Mouse (Mus musculus): ENCODE data around the gene Tmed8. TPM values are rescaled to one million over a fixed set of nuclear protein-coding genes. Genes with fewer than 3 reads are reported as not detected.
"Not testable (repeated sequence)": the region's sequence is repeated elsewhere in the genome, so short reads cannot be mapped to it uniquely, and the experiment has no call there.

Tmed8 gene
- polyA plus RNA-seq, 1 experiment, result 13.4 TPM

- H3K9ac ChIP-seq (ENCODE audit: low read depth, poor library complexity, severe bottlenecking), result peak overlapping the region; percentile 60
- no peak for TF ChIP-seq POLR2A (IDR thresholded peaks at IDR 0.05; ENCODE audit: insufficient read depth, low read length)
- no peak for TF ChIP-seq CTCF (IDR thresholded peaks at IDR 0.05; ENCODE audit: low read depth, low read length)
- 0 out of 2 replicates have a peak, but pooled peaks have one; percentile 29 for TF ChIP-seq EP300 (IDR thresholded peaks at IDR 0.05; ENCODE audit: insufficient read depth, low read depth, low read length)
- peak overlapping the region; percentile 79 for H3K27ac ChIP-seq (ENCODE audit: insufficient read depth, low read length)
Observed at GRCm38 (mm10) chr12:87224950-87225349, 24.7 kb upstream of the Tmed8 start.

GRCm38 (mm10) chr12:87219362-87219761 is 19.1 kb upstream of the Tmed8 start:
- TF ChIP-seq CTCF (IDR thresholded peaks at IDR 0.05; ENCODE audit: low read depth, low read length), result no peak
- TF ChIP-seq POLR2A (IDR thresholded peaks at IDR 0.05; ENCODE audit: insufficient read depth, low read length), result no peak
- no peak for TF ChIP-seq EP300 (IDR thresholded peaks at IDR 0.05; ENCODE audit: insufficient read depth, low read depth, low read length)
- H3K36me3 ChIP-seq (ENCODE audit: control insufficient read depth, insufficient read depth, low read length, poor library complexity, severe bottlenecking), result peaks cover 3% of the 10 kb centered on the region; the same call in 1 of the 2 replicates
- H3K4me1 ChIP-seq (ENCODE audit: control insufficient read depth, insufficient read depth, low read length), result no peaks in the 10 kb centered on the region
- no peak overlapping the region for H3K9ac ChIP-seq (ENCODE audit: low read depth, poor library complexity, severe bottlenecking)
- no peaks in the 10 kb centered on the region for H3K9me3 ChIP-seq (replicated peaks; ENCODE audit: control insufficient read depth, insufficient read depth, low read length, poor library complexity, severe bottlenecking)
- H3K27me3 ChIP-seq (ENCODE audit: control insufficient read depth, insufficient read depth, low read length, poor library complexity, severe bottlenecking), result no peaks in the 10 kb centered on the region
- H3K4me3 ChIP-seq (ENCODE audit: low read depth, low read length), result no peak overlapping the region
- H3K27ac ChIP-seq (ENCODE audit: insufficient read depth, low read length), result no peak overlapping the region

More at GRCm38 (mm10) chr12:87224950-87225349, 24.7 kb upstream of the Tmed8 start:
- peak overlapping the region; percentile 80 for H3K4me3 ChIP-seq (ENCODE audit: low read depth, low read length)
- no peaks in the 10 kb centered on the region for H3K27me3 ChIP-seq (ENCODE audit: control insufficient read depth, insufficient read depth, low read length, poor library complexity, severe bottlenecking)
- no peaks in the 10 kb centered on the region for H3K9me3 ChIP-seq (replicated peaks; ENCODE audit: control insufficient read depth, insufficient read depth, low read length, poor library complexity, severe bottlenecking)
- H3K36me3 ChIP-seq (ENCODE audit: control insufficient read depth, insufficient read depth, low read length, poor library complexity, severe bottlenecking), result peaks cover 3% of the 10 kb centered on the region; the same call in 1 of the 2 replicates
- H3K4me1 ChIP-seq (ENCODE audit: control insufficient read depth, insufficient read depth, low read length), result peaks cover 3% of the 10 kb centered on the region

- Histone ChIP-seq H3K27ac (ENCODE audit: insufficient read depth, low read length) (no peak overlapping the region), H3K4me3 (ENCODE audit: low read depth, low read length) (no peak overlapping the region), H3K27me3 (ENCODE audit: control insufficient read depth, insufficient read depth, low read length, poor library complexity, severe bottlenecking) (no peaks in the 10 kb centered on the region), H3K9ac (ENCODE audit: low read depth, poor library complexity, severe bottlenecking) (no peak overlapping the region), H3K4me1 (ENCODE audit: control insufficient read depth, insufficient read depth, low read length) (no peaks in the 10 kb centered on the region), H3K9me3 (replicated peaks; ENCODE audit: control insufficient read depth, insufficient read depth, low read length, poor library complexity, severe bottlenecking) (no peaks in the 10 kb centered on the region), H3K36me3 (ENCODE audit: control insufficient read depth, insufficient read depth, low read length, poor library complexity, severe bottlenecking) (peaks cover 3% of the 10 kb centered on the region; the same call in 1 of the 2 replicates)
- TF ChIP-seq POLR2A (IDR thresholded peaks at IDR 0.05; ENCODE audit: insufficient read depth, low read length), result no peak
- no peak for TF ChIP-seq CTCF (IDR thresholded peaks at IDR 0.05; ENCODE audit: low read depth, low read length)
- no peak for TF ChIP-seq EP300 (IDR thresholded peaks at IDR 0.05; ENCODE audit: insufficient read depth, low read depth, low read length)
Observed at GRCm38 (mm10) chr12:87217596-87217995, 17.3 kb upstream of the Tmed8 start.

DNA sequence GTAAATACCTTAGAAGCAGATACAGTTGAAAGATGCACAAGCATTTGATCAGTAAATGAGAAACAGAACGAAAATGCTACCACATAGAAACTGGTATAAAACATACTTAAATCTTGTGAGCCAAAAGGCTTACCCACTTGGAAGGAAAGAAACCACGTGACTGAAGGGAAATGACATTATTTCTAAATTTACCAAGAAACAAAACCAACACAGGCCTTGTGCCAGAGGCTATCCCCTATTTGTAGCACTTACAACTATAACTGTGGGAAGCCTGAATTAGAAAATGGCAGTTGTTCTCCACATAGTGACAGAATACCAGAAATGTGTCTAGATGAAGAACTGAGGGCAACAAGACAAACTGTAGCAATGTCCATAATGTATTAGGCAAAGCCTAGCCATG is 15.8 kb upstream of the Tmed8 start:
- Histone ChIP-seq H3K9ac (ENCODE audit: low read depth, poor library complexity, severe bottlenecking) (no peak overlapping the region), H3K36me3 (ENCODE audit: control insufficient read depth, insufficient read depth, low read length, poor library complexity, severe bottlenecking) (peaks cover 3% of the 10 kb centered on the region; the same call in 1 of the 2 replicates), H3K4me1 (ENCODE audit: control insufficient read depth, insufficient read depth, low read length) (no peaks in the 10 kb centered on the region), H3K27ac (ENCODE audit: insufficient read depth, low read length) (no peak overlapping the region), H3K4me3 (ENCODE audit: low read depth, low read length) (no peak overlapping the region), H3K27me3 (ENCODE audit: control insufficient read depth, insufficient read depth, low read length, poor library complexity, severe bottlenecking) (no peaks in the 10 kb centered on the region), H3K9me3 (replicated peaks; ENCODE audit: control insufficient read depth, insufficient read depth, low read length, poor library complexity, severe bottlenecking) (no peaks in the 10 kb centered on the region)
- no peak for TF ChIP-seq EP300 (IDR thresholded peaks at IDR 0.05; ENCODE audit: insufficient read depth, low read depth, low read length)
- no peak for TF ChIP-seq POLR2A (IDR thresholded peaks at IDR 0.05; ENCODE audit: insufficient read depth, low read length)
- TF ChIP-seq CTCF (IDR thresholded peaks at IDR 0.05; ENCODE audit: low read depth, low read length), result no peak

GRCm38 (mm10) chr12:87212844-87213606 is 12.8 kb upstream of the Tmed8 start:
- Histone ChIP-seq H3K27ac (ENCODE audit: insufficient read depth, low read length) (no peak overlapping the region), H3K4me3 (ENCODE audit: low read depth, low read length) (no peak overlapping the region), H3K4me1 (ENCODE audit: control insufficient read depth, insufficient read depth, low read length) (no peaks in the 10 kb centered on the region), H3K36me3 (ENCODE audit: control insufficient read depth, insufficient read depth, low read length, poor library complexity, severe bottlenecking) (no peaks in the 10 kb centered on the region), H3K9ac (ENCODE audit: low read depth, poor library complexity, severe bottlenecking) (no peak overlapping the region), H3K9me3 (replicated peaks; ENCODE audit: control insufficient read depth, insufficient read depth, low read length, poor library complexity, severe bottlenecking) (no peaks in the 10 kb centered on the region), H3K27me3 (ENCODE audit: control insufficient read depth, insufficient read depth, low read length, poor library complexity, severe bottlenecking) (no peaks in the 10 kb centered on the region)
- TF ChIP-seq CTCF (IDR thresholded peaks at IDR 0.05; ENCODE audit: low read depth, low read length) (no peak), POLR2A (IDR thresholded peaks at IDR 0.05; ENCODE audit: insufficient read depth, low read length) (no peak), EP300 (IDR thresholded peaks at IDR 0.05; ENCODE audit: insufficient read depth, low read depth, low read length) (no peak)

- peak overlapping the region; percentile 97 for H3K27ac ChIP-seq (ENCODE audit: insufficient read depth, low read length)
- H3K27me3 ChIP-seq (ENCODE audit: control insufficient read depth, insufficient read depth, low read length, poor library complexity, severe bottlenecking); H3K36me3 ChIP-seq (ENCODE audit: control insufficient read depth, insufficient read depth, low read length, poor library complexity, severe bottlenecking): not testable (repeated sequence)
Observed at GRCm38 (mm10) chr12:87205789-87206188, 5.5 kb upstream of the Tmed8 start.

More at GRCm38 (mm10) chr12:87205789-87206188, 5.5 kb upstream of the Tmed8 start:
- H3K9me3 ChIP-seq (replicated peaks; ENCODE audit: control insufficient read depth, insufficient read depth, low read length, poor library complexity, severe bottlenecking); H3K4me1 ChIP-seq (ENCODE audit: control insufficient read depth, insufficient read depth, low read length); H3K4me3 ChIP-seq (ENCODE audit: low read depth, low read length); H3K9ac ChIP-seq (ENCODE audit: low read depth, poor library complexity, severe bottlenecking): not testable (repeated sequence)

Measured in ES-Bruce4 (cell line).